Mouse (Mus musculus) liver, embryonic 16.5 days (tissue): ENCODE data around the gene Cckar. TPM values are rescaled to one million over a fixed set of nuclear protein-coding genes. Genes with fewer than 3 reads are reported as not detected.

ENCODE experiments used
- ATAC-seq: fragments of 200-750 bp; cut with Nextera tagmentation; 2 replicates; pipeline ENCODE4 v1.8.0; 2017; ENCODE audit warnings: low read depth, mild to moderate bottlenecking, moderate number of reproducible peaks, moderate library complexity
- H3K27ac ChIP-seq: fragments of 300-500 bp; sonication (generic); 2 replicates; pipeline ENCODE4 v1.5.1; 2014; ENCODE audit warnings: mild to moderate bottlenecking, low read length
- H3K27me3 ChIP-seq: fragments of 300-500 bp; sonication (generic); 2 replicates; pipeline ENCODE4 v1.6.1; 2014; ENCODE audit warnings: low read depth, low read length, mixed read lengths; ENCODE audit not compliant: control insufficient read depth, insufficient read depth
- H3K36me3 ChIP-seq: fragments of 300-500 bp; sonication (generic); 2 replicates; pipeline ENCODE4 v1.6.1; 2014; ENCODE audit warnings: mild to moderate bottlenecking; ENCODE audit not compliant: control insufficient read depth, insufficient read depth
- H3K4me1 ChIP-seq: fragments of 300-500 bp; sonication (generic); 2 replicates; pipeline ENCODE4 v1.6.1; 2014; ENCODE audit warnings: low read depth, low read length, mixed read lengths; ENCODE audit not compliant: control insufficient read depth
- H3K4me2 ChIP-seq: fragments of 300-500 bp; sonication (generic); 2 replicates; pipeline ENCODE4 v1.6.1; 2014; ENCODE audit warnings: low read depth, low read length, mixed read lengths
- H3K4me3 ChIP-seq: fragments of 300-500 bp; sonication (generic); 2 replicates; pipeline ENCODE4 v1.5.1; 2014; ENCODE audit warnings: low read depth, mild to moderate bottlenecking, low read length
- H3K9ac ChIP-seq: fragments of 300-500 bp; sonication (generic); 2 replicates; pipeline ENCODE4 v1.6.1; 2014; ENCODE audit warnings: low read depth, low read length
- H3K9me3 ChIP-seq: fragments of 300-500 bp; sonication (generic); replicated peaks from 2 replicates; pipeline ENCODE4 v1.6.1; 2016; ENCODE audit warnings: low read length; ENCODE audit not compliant: control insufficient read depth
- WGBS: fragments of 180-500 bp; shearing (Covaris S2); extraction: QIAGEN DNeasy Blood & Tissue Kit; methylation state at CpG from one replicate; pipeline ENCODE4 v1.1.7; 2014; ENCODE audit not compliant: insufficient replicate concordance; 5-methylcytosine and 5-hydroxymethylcytosine counted together
- polyA plus RNA-seq: library from polyadenylated mRNA; unstranded; fragments of >200 nt; fragmentation: Nextera tagmentation; extraction: Ambion mirVana; gene quantifications from 2 replicates; pipeline ENCODE4 v1.2.1, GENCODE M21; 2015

Gene Cckar
- polyA plus RNA-seq, 1 experiment from 2014 or later = 1.2 TPM

GRCm38 (mm10) chr5:53697794-53698193 is 9.7 kb downstream of the Cckar start:
- Histone ChIP-seq H3K4me3 (no peak overlapping the region), H3K36me3 (no peaks in the 10 kb centered on the region), H3K9ac (no peak overlapping the region), H3K4me2 (no peak overlapping the region), H3K27me3 (no peaks in the 10 kb centered on the region), H3K27ac (no peak overlapping the region), H3K4me1 (no peaks in the 10 kb centered on the region), H3K9me3 (no peaks in the 10 kb centered on the region)
- ATAC-seq = no peak
- WGBS = 63% methylated on average over 9 of the region's 9 CpGs

DNA sequence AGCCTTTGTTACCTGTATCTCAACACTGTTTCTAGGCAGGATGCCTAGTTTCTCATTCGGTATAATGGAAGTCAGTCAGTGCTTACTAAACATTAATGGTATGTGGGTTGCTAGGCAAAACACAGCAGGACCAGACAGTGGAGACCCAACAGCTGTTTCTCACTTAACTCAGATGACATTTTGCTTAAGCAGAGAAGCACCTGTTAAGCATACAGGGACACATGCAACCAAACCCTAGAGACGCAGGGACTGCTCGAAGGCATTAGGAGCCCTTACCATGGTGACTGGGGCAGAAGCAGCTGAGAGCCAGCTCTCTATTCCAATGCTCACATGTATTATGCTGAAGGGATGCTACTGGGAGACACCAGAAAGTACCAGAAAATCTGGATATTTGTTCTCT is 10.8 kb downstream of the Cckar start:
- H3K9me3 ChIP-seq = no peaks in the 10 kb centered on the region
- 71% methylated on average over 3 of the region's 3 CpGs for WGBS
- H3K9ac ChIP-seq = no peak overlapping the region
- ATAC-seq = no peak
- no peaks in the 10 kb centered on the region for H3K27me3 ChIP-seq
- no peaks in the 10 kb centered on the region for H3K36me3 ChIP-seq
- no peak overlapping the region for H3K4me3 ChIP-seq
- no peaks in the 10 kb centered on the region for H3K4me1 ChIP-seq
- no peak overlapping the region for H3K4me2 ChIP-seq
- H3K27ac ChIP-seq = no peak overlapping the region

GRCm38 (mm10) chr5:53692662-53693061 is 14.8 kb downstream of the Cckar start:
- no peaks in the 10 kb centered on the region for H3K4me1 ChIP-seq
- 76% methylated on average over 1 of the region's 1 CpGs for WGBS

GRCm38 (mm10) chr5:53692100-53692499 is 15.4 kb downstream of the Cckar start:
- no peaks in the 10 kb centered on the region for H3K4me1 ChIP-seq
- H3K9me3 ChIP-seq = no peaks in the 10 kb centered on the region
- H3K27ac ChIP-seq = no peak overlapping the region
- H3K4me3 ChIP-seq = no peak overlapping the region
- 43% methylated on average over 8 of the region's 8 CpGs for WGBS
- H3K36me3 ChIP-seq = no peaks in the 10 kb centered on the region
- H3K4me2 ChIP-seq = no peak overlapping the region
- no peak for ATAC-seq
- H3K9ac ChIP-seq = no peak overlapping the region
- H3K27me3 ChIP-seq = no peaks in the 10 kb centered on the region

More at GRCm38 (mm10) chr5:53692662-53693061, 14.8 kb downstream of the Cckar start:
- no peak overlapping the region for H3K4me3 ChIP-seq
- no peak for ATAC-seq
- H3K9ac ChIP-seq = no peak overlapping the region
- no peak overlapping the region for H3K4me2 ChIP-seq
- H3K9me3 ChIP-seq = no peaks in the 10 kb centered on the region
- no peaks in the 10 kb centered on the region for H3K27me3 ChIP-seq
- H3K27ac ChIP-seq = no peak overlapping the region
- no peaks in the 10 kb centered on the region for H3K36me3 ChIP-seq

DNA sequence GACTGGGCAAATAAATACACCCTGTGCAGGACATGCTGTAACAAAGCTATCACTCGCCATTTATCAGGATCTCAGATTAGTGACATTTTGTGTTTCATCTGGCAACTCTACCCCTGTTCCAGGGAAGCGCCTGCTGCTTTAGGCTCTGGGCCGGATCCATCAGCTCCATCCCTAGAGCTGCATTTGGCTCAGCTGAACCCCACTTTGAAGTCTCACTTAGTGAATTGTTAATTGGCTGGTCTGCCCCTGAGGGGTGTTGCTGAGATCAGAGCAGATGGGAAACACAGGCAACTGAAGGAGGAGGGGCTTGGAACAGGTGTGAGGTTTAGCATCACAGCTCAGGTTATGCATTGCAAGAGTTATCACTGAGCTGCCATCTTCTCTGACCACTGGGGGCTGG is 15.9 kb downstream of the Cckar start:
- Histone ChIP-seq H3K4me1 (no peaks in the 10 kb centered on the region), H3K4me3 (no peak overlapping the region), H3K36me3 (no peaks in the 10 kb centered on the region), H3K27ac (no peak overlapping the region), H3K27me3 (no peaks in the 10 kb centered on the region), H3K9ac (no peak overlapping the region), H3K9me3 (no peaks in the 10 kb centered on the region), H3K4me2 (no peak overlapping the region)
- ATAC-seq = no peak
- 48% methylated on average over 3 of the region's 3 CpGs for WGBS

- H3K27ac ChIP-seq = no peak overlapping the region
- no peak for ATAC-seq
- no peaks in the 10 kb centered on the region for H3K36me3 ChIP-seq
- no peaks in the 10 kb centered on the region for H3K4me1 ChIP-seq
- H3K9ac ChIP-seq = no peak overlapping the region
- H3K27me3 ChIP-seq = no peaks in the 10 kb centered on the region
- H3K9me3 ChIP-seq = no peaks in the 10 kb centered on the region
- H3K4me3 ChIP-seq = no peak overlapping the region
- H3K4me2 ChIP-seq = no peak overlapping the region
- WGBS = 77% methylated on average over 7 of the region's 7 CpGs
Measured at GRCm38 (mm10) chr5:53688326-53688725, 19.2 kb downstream of the Cckar start.

GRCm38 (mm10) chr5:53686379-53686778 is 21.1 kb downstream of the Cckar start:
- Histone ChIP-seq H3K4me1 (no peaks in the 10 kb centered on the region), H3K4me3 (no peak overlapping the region), H3K27ac (no peak overlapping the region), H3K9ac (no peak overlapping the region), H3K4me2 (no peak overlapping the region), H3K36me3 (no peaks in the 10 kb centered on the region), H3K27me3 (no peaks in the 10 kb centered on the region), H3K9me3 (no peaks in the 10 kb centered on the region)
- WGBS = 61% methylated on average over 2 of the region's 2 CpGs
- ATAC-seq = no peak

DNA sequence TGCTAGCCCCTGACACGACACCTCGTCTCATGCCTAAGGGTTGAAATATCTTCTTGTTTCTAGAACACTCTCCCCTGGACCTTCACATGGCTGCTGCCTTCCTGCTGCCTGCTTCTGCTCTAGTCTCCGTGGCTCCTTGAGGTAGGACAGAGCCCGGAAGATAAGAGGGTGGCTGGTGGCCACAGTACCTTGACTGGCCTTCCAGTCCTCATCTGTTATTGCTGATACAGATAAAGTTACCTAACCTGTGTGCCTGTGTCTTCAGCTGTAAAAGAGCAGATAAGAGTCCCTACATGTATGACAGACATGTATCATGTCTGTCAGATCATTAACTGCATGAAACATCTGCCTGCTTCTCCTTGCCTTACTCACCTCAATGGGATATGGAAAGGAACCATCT is 21.9 kb downstream of the Cckar start:
- Histone ChIP-seq H3K9ac (no peak overlapping the region), H3K27me3 (no peaks in the 10 kb centered on the region), H3K36me3 (no peaks in the 10 kb centered on the region), H3K27ac (no peak overlapping the region), H3K4me1 (no peaks in the 10 kb centered on the region), H3K4me3 (no peak overlapping the region), H3K4me2 (no peak overlapping the region), H3K9me3 (no peaks in the 10 kb centered on the region)
- 34% methylated on average over 4 of the region's 4 CpGs for WGBS
- no peak for ATAC-seq

DNA sequence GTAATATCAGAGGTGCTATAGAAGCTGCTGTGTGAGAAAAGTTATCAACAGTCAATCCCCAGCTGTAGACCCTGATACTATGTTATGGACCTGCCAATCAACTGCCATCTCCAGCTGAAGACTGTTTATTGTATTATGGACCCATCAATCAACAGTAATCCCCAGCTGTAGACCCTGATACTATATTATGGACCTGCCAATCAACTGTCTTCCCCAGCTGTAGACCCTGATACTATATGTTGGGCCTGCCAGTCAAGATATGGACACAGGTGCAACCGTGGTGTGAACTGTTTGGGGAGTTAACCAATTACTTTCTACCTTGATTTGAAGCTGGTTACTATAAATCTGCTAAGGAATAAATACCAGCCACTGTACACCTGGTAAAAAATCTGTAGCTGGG is 23.1 kb downstream of the Cckar start:
- H3K27me3 ChIP-seq = no peaks in the 10 kb centered on the region
- H3K4me2 ChIP-seq = no peak overlapping the region
- H3K4me1 ChIP-seq = no peaks in the 10 kb centered on the region
- no peak overlapping the region for H3K27ac ChIP-seq
- no peak overlapping the region for H3K4me3 ChIP-seq
- no peaks in the 10 kb centered on the region for H3K9me3 ChIP-seq
- no peaks in the 10 kb centered on the region for H3K36me3 ChIP-seq
- ATAC-seq = no peak
- 45% methylated on average over 1 of the region's 1 CpGs for WGBS
- no peak overlapping the region for H3K9ac ChIP-seq

DNA sequence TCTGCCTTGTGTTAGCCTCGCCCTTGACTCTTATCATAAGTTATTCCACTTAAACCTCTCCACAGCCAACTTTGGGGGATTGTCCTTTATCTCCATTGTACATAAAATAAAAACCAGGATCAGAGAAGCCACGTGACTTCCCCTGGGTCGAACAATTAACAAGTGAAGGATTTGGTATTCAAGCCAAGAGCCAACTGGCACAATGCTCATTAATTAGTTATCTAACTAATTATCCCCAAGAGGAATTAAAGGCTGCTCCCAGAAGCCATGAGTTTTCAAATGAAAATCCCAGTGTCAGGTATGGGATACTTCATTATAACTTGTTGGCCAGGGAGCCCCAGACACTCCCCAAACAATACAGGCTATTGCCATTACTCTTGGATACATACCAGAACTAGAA is 23.6 kb downstream of the Cckar start:
- no peak for ATAC-seq
- WGBS = 42% methylated on average over 3 of the region's 3 CpGs

More for the DNA sequence above, 23.6 kb downstream of the Cckar start:
- Histone ChIP-seq H3K27ac (no peak overlapping the region), H3K4me1 (no peaks in the 10 kb centered on the region), H3K9me3 (no peaks in the 10 kb centered on the region), H3K36me3 (no peaks in the 10 kb centered on the region), H3K4me2 (no peak overlapping the region), H3K9ac (no peak overlapping the region), H3K4me3 (no peak overlapping the region), H3K27me3 (no peaks in the 10 kb centered on the region; the same call in 1 of the 2 replicates)
